Mouse (Mus musculus) heart, adult 8-10 months (tissue): Measurements from ENCODE around the gene Myo1e. TPM values are rescaled to one million over a fixed set of nuclear protein-coding genes. Genes with fewer than 3 reads are reported as not detected.
A peak's percentile ranks its signal among the peaks of the same experiment; 100 is the strongest.

Experiments
- DNase-seq: peaks from one replicate; pipeline ENCODE4 v3.0.0; 2022; ENCODE audit warnings: low spot score
- total RNA-seq, 4 experiments: library from RNA; stranded (reverse); gene quantifications; 2 replicates each; pipeline ENCODE4 v1.2.4; 2022

Gene Myo1e
- 10 to 100 TPM in 2 of 4 experiments, 1 to 10 TPM in 2; 8.0 to 10.3 (median 9.1) TPM for total RNA-seq

DNA sequence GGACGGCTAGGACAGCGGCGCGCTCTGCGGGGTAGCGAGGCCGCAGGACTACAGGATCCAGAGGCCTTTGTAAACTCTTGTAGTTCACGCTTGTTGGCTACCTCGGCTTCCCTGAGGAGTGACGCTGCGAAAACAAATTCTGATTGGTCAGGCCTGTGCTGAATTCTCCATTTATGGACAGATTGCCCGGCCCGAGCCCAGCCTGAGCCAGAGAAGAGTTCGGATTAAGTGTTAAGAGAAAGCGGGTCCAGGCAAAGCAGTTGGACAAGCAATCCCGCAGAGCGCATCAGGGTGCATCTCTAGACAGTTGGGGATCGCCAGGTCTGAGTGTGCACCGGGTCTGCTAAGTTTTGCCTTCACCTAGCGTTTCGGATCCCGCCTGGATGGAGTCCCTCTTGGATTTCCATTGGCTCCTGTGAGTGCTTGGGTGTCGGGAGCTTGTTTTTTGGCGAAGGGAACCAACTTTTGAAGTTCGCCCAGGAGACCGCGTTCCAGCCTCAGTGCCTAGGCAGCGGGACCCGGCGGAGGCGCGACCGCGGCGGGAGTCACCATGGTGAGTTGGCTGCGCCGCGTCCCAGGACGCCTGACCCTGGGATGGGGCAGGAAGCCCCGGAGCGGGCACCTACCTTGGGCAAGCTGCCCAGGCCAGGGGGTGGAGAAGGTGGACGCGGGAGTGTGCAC lies at the start of gene Myo1e:
Gene Myo1e, plus strand, starts transcription at position 200 of the 681 bp plus-strand sequence.
- peak; percentile 97 for DNase-seq

DNA sequence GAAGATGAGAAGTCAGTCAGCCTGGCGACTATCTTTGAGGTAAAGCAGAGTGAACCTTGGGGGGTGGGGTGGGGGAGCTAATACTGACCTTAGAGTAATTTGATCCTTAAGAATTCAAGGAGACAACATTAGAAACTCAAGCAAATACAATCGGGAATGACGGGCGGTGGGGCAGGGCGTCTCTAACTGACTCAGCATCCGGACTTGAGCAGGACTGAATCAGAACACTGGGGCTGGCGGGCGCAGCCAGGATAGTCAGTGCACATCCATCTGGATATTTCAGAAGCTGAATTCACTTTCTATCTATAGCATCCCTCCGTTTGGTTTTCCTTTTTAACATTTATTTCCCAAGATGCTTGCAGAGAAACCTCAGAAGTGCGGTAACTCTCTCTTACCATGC lies 47.1 kb upstream of the Myo1e start:
- DNase-seq: no peak

DNA sequence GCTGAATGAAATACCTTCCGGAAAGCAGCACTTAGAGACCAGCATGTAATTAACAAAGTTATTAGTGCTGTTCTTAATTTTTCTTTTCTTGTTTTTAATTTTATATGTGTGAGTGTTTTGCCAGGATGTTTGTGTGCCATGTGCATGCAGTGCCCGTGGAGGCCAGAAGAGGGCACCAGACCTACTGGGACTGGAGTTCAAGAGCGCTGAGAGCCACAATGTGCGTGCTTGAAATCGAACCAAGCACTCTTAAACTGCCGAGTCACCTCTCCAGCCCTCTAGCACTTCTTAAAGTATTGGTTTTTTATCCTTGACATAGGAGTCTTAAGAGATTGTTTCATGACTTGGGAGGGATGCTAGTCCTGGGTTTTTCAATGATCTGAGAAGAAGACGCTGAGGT lies 38.2 kb upstream of the Myo1e start:
- DNase-seq: no peak

DNA sequence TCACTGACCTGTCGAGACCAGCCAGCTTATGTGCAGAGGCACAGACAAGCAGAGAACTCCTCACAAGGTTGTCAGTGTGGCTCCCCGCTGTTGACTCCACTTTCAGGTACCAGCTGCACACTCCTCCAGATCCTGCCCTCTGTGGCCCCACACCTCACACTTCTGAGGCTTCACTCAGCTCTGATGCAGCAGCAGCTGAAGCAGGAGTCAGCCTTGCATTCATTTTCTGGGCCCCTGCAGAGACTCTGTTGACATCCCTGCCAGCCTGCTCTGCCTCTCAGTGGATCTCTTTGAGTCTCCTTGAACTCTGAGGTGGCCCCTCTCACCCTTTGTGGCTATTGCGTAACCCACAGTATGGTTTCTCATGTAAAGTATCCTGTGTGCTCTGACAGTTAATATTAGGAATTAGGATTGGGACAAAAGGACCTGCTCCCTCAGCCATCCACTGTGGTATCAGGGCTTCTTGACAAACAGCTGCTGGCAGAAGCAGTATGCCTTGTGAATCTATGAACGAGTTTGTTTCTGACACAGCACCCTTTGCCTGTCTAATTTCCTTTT lies 32.8 kb upstream of the Myo1e start:
- no peak for DNase-seq

DNA sequence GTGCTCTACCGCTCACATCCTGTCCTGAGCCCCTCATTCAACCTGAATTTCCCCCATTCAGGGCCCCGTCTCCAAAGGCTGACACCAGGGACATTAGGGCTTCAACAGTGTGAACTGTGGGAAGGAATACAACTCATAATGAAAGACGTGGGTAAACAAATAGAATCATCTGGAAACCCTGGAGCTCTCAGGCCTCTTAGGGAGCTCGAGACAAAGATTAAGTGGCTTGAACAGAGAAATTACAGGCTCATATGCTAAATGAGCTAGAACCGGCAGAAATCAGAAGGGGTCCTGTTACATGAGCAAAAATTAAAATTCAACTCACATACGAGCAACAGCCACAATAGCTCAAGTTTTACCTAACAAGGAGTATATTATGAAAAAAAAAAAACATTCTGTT lies 32.3 kb upstream of the Myo1e start:
- no peak for DNase-seq

DNA sequence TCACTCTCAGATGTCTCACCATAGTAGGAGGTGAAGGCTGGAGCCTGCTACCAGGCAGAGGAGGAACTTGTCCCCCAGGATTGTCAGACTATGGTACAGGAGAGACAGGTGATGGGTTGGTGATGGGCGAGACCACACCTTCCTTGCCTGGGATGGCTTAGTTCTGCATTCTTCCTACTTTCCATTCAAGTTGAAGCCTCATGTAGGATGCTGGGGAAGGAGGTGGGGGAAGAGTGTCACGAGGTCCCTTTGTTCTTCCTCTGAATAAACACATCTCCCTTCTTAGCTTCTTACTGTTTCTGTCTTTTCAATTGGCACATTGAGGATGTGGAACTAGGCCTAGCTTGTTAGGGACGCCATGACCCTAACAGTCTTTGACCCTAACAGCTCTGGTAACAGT lies 30.9 kb upstream of the Myo1e start:
- no peak for DNase-seq

DNA sequence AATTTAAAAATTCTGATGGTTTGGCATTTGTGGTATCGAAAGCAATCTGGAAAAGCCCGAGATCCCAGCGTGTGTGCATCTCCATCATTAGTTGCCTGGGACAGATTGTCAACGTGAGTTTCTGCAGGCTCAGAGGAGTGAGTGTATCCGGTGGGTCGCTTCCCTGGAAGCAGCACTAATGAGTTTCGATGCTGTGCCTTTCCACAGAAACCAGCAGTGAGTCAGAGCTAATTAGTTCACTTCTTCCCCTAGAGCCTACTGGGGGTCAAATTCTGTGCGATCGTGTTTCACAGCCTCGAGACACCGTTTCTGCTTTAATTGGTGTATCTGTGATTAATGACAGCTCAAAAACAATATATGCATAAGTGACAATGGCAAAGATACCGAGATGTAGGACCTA lies 25.4 kb upstream of the Myo1e start:
- no peak for DNase-seq

DNA sequence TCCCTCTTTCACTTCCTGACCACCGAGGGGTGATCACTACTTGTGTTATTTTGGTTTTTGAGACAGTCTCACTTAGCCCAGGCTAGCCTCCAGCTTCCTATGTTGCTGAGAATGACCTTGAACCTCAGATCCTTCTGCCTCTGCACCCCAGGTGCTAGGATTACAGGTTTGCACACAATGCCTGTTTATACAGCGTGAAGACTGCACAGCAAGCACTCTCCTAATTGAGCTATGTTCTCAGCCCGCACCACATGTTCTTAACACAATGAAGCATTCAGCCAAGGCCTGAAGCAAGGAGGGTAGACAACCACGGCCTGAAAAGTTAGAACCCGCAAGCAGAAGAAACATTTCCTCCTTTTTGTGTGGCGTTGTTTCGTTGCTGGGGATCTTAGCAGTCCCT lies 24.5 kb upstream of the Myo1e start:
- no peak for DNase-seq

DNA sequence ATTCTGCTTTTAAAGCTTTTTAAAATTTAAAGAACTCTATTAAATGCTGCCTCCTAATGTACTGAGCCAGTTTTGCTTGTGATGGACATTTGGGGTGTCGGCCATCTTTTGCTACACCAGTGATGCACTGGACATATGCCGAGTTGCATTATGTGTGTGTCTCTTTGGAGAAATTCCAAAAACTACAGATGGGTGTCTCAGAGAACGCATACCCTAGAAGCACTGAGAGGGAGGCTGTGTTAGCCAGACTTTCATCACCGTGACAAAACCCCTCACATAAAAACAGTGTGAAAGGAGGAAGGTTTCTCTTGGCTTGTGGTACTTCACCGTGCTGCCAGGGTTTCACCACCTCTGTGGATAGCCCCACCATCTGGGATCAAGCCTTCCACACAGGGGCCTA lies 14.8 kb upstream of the Myo1e start:
- DNase-seq: no peak

DNA sequence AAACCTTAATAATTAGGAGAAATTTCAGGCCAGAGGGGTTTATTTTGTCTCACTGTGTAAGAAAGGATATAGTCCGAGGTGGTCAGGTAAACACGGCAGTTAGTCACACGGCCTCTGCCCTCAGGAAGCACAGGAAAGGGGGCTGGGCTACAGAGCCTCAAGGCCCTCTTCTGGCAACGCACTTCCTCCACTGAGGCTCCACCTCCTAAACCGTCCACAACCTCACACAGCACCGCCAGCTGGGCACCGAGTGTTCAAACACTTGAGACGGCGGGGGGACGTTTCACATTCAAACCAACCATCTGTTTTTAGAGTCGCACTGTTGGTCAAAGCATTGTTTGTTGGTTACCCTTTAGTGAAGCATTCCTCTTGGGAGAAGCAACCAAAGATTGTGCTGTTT lies 12.5 kb upstream of the Myo1e start:
- DNase-seq: no peak

DNA sequence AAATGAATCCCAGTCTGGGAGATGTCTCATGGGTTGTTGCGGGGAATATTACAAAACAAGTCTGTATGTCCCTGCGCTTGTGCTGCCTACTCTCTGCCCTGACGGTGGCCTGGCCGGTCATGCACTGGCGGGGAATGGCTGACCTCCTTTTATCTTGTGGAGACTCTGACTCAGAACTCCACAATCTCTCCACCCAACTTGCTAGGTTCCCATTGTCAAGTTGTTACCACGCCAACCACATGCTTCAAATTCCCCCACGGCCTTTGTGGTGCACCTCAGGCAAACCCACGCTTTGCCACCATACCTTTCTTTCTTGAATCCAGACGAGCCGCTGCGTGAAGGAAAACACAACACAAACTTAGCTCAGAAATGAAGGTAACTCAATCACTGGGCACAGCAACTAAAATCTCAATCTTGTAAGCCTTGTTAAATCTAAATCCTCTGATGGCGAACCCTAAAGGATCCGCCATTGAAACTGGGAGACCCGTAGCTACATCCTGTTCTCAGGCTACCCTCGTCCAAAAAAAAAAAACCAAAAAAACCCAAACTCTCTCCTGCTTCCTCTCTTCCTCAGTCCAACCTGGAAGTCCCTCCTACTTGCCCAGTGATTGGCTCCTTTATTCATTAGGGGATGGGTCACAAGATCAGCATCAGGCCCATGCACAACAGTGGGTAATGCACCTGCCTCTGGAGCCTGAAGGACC lies 10.0 kb upstream of the Myo1e start:
- no peak for DNase-seq

DNA sequence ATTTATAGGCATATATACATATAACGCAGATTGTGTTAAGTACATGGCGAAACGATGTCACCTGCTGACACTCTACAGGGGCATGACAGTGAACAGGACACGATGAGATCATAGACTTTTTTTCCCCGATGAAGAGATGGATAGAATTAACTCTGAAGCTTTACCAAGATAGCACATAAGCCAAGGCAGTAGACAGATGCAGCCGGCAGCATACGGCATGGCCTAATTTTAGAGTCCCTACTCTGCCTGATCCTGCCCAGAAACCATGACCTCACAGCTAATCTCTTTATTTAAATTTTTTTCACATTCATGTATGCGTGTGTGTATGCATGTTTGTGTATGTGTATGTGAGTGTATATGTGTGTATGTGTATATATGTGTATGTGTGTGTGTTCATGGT lies 9.2 kb upstream of the Myo1e start:
- no peak for DNase-seq

DNA sequence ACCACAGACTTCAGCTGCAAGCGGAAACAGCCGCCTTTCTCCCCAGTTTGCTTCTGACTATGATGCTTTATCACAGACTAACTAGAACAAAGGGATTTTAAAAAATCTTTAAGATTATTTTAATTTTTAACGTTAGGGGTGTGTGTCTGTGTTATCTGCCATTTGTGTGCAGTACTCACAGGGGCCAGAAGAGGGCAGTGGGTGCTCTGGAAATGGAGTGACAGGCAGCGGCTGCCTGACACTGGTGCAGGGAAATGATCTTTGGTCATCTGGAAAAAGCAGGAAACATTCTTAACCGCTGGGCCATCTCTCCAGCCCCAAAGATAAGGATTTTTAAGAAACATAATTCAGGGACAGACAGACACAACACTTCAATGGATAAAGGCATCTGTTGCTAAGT lies 4.4 kb upstream of the Myo1e start:
- peak; percentile 48 for DNase-seq

DNA sequence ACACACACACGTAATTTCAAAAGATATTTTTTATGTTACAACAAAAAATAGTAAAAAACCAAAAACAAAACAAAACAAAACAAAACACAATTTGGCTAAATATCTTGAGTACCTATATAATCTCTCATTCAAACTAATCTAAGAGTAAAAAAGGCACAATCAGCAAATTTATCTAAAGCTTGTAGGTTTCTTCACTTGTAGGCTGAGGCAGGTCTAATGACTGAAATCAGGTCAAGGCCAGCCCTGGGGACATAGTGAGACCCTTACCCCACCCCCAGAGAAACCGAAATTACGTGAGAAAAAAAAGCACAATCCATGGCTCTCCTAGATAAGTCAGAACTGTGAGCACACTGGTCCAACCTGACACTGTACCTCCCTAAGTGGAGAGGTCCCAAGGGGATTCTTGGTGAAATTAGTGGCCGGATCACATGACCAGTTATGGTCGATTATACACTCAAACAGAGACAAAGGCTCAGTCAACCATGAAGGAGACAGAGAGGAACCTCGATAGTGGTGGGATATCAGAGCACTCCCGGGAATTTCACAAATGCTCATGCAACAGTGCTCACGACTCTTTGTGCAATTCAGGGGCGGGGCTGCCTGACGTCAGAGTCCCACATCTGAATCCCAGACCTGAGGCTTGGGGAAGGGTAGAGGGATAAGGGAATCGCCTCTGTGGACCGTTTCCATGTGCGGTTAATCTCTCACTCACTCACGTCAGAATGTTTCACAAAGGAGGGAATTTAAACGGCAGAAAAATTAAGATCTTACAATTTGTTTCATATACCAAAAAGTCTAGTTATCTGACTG lies 3.7 kb upstream of the Myo1e start:
- DNase-seq: no peak

DNA sequence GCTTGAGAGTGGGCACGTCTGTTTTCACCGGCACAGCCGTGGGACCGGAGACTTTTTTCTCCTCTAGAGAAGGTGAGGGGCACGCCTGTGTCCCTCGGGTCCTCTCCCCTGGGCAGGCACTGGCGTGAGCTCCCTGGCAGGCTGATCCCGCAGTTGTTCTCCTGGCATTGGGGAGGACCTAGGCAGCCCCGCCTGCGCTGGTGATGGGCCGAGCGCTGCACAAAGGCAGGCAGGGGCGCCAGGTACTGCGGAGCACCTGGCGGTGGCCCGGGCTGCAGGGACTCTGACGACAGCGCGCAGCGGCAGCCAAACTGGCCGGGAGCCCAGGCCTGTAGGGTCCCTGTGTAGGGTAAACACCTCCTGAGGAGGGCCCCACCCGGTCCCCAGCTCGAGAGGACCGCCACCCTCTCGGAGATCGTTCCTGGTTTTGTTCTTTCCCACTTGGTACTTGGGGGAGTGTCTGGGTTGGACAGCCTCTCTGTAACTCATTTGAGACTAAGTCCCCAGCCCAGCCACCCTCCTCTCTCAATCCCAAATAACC lies 901 bp downstream of the Myo1e start:
- DNase-seq: peak; percentile 44

DNA sequence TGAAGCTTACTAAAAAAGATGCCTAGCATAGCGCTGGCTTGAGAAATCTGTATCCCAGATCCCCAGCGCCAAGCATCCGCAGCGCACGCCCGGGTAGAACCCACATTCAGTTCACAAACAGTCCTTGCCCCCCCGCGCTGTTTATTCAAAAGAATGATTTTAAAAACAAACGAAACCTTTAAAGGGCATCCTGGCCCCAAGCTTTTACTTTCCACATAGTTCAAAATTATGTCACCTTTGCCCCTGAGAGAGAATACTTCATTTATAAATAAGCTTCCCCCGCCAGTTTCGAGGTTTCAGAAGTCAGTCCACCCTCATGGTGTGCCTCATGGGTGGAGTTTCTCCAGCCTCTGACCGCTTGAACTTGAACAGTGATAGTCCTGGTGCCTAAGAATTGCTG lies 1.6 kb downstream of the Myo1e start:
- DNase-seq: no peak

DNA sequence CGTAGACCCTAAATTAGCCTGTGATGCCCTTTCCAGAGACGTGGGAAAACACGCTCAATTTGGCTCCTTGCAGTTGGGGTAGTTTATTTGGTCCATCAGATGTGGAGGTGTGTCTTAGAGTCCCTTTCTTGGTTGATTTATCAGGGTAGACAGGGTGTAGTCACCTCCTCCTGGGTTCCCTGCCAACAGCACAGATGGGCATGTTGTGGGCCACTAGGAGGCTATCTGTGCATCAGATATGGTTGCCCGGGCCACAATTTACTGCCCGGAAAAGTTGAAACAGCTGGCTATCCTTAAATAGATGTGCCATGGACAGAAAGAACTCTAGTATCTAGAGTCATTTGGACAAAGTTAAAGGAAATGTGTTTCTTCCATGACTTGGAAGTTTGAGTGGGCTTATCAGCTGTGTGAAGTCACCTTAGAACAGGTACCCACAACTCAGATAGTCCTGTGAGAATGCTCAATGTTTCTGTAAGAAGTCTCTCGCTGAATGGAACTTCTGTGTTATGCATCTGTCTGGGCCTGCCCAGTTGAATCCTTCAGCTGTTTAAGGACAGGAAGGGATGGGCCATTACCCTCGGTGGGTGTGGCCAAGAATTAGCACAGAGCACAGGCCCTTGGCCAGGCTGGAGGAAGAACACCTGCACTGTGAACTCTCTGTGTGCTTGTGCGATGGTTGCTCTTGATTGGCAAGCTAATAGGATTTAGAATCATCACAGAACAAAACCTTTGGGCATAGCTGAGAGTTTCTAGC lies 2.3 kb downstream of the Myo1e start:
- DNase-seq: peak; percentile 58

DNA sequence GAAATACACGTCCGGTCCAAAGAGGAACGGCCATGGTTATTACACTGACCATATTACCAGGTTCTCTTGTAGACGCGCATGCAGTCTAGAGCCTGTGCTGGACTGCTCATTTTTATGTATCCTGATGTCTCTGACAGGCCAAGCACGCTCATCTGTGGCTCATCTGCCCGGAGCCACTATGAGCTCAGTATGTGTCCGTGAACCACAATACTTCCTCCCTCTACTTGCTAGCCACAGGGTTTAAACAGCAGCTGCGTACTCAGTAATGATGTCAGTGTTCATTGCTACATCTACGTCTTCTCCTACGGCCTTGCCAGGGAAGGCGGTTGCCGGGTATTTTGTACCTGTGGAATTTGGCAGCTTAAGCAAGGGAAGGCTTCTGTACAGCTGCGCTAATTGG lies 4.5 kb downstream of the Myo1e start:
- no peak for DNase-seq

DNA sequence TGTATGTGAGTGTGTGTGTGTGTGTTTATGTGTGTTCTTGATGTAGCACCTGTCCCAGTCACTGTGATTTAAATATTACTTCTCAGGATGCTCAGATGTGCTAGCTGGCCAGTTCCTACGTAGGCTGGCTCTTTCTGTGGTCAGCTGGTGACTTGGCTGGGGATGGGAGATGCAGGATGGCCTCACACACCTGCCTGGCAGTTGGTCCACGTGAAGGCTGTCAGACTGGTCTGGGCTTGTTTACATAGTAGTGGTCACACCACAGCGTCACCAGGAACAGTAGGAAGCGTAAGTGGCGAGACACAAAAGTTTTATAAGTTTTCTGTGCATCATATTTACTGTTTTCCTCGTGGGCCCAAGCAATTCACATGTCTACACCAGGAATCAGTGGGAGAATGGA lies 9.4 kb downstream of the Myo1e start:
- DNase-seq: no peak

DNA sequence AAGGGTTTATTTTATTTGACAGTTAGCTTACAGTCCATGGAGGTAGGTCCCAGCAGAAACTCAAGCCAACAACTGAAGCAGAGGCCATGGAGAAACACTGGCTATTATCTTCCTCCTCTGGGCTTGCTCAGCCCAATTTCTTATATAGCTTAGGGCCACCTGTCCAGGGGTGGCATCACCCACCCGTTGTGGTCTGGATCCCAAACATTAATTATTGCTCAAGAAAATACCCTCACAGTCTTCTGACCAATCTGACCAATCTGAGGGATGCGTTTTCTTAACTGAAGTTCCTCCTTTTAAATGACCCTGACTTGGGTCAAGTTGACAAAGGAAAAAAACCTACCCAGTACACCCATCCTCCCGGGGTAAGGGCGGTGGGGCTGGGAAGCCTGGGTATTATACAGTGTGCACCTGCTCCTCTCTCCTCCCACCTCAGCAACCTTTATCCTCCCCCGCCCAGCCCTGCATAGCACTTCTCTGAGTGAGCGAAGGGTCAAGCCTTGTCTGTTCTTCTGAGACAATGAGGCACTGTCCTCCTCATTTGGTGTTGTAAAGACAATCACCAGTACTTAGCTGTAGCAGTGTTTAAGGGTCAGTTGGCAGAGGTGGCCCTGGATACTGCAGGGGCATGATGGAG lies 12.3 kb downstream of the Myo1e start:
- no peak for DNase-seq
